Mouse (Mus musculus) monocyte, adult 2 months (primary cell): Measurements from ENCODE around the gene Ptprg.

Source experiments
- DNase-seq, 2 experiments: peaks; one replicate each; pipeline ENCODE4 v3.0.0; 2022; ENCODE audit warnings: low spot score in 2 of 2, low read depth in 1 of 2

Gene Ptprg

DNA sequence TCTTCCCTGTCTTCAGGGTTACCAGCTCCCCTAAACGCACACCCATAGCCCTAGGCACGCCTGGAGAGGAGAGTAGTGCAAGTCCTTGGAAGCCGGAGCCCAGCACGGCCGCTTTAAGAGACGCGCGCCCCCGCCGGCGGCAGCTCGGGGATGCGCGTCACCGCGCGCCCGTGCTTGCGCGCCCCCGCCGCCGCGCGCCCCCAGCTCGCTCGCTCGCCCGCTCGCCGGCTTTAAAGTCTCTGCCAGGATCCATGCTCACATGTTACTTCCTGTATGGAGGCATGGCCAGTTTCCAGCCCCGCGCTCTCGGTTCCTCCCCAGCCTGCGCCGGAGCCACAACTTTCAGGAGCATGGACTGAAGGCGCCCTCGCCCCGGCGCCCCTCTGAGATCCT is at the start of gene Ptprg:
Gene Ptprg, plus strand, starts transcription at position 260 of the 393 bp plus-strand sequence.
- no peak for DNase-seq

DNA sequence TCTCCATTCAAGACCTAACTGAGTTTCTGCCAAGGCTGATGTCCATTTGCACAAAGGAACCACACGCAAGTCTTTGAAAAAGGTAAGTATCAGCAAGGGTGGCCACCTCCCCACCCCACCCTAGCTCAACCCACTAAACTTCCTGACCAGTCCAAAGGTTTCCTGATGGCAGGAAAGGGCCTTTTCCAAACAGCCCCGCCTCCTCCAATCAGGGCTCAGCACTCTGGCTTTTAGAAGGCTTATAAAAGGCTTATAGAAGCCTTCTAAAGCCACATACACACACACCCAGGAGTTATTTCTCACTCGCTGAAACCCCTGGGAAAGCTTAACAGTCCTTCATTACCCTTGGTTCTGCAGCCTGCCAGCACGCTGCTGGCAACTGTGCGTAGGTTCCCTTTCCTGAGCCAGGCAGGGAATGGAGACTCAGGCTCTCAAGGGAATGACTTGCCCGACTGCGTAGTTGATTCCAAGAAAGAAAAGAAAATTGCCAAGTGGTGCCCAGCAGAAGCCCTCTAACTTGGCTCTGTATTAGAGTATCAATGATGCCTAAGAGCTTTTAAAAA is 49.4 kb upstream of the Ptprg start:
- no peak for DNase-seq

- no peak for DNase-seq
These were observed 43.2 kb upstream of the Ptprg start for GRCm38 (mm10) chr14:11510173-11510572.

DNA sequence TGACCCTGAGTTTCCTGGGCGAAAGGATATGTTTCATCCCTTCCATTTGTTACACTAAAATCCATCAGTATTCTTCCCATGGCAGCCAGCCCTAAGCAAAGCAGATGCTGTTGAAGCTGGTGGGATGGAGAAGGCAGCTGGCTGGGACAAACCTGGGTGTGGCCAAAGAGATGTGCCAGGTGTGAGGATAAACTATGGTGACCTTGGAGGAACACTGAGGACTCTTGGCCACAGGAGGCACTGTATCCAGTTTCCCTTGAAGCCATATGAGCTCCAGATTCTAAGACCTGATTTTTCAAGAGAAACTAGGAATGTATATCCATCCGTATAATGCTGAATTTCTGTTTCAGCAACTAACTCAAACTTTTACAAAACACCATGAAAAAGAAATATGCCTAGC is 34.2 kb upstream of the Ptprg start:
- DNase-seq: no peak

DNA sequence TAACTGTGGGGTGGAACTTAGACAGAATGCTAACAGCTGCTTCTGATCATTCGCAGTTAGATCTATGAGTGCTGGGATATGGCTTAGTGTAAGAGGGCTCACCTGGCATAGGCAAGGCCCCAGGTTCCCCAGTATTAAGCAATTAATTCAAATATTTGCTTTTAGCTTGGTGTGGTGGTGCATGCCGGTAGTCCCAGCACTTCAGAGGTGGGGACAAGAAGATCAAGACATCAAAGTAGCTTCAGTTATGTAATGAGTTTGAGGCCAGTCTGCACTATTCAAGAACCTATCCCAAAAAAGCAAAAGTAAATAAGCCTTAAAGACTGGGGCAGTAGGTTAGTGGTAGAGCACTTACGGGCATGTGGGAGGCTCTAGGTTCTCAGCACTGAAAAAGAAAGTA is 30.3 kb upstream of the Ptprg start:
- DNase-seq: no peak

DNA sequence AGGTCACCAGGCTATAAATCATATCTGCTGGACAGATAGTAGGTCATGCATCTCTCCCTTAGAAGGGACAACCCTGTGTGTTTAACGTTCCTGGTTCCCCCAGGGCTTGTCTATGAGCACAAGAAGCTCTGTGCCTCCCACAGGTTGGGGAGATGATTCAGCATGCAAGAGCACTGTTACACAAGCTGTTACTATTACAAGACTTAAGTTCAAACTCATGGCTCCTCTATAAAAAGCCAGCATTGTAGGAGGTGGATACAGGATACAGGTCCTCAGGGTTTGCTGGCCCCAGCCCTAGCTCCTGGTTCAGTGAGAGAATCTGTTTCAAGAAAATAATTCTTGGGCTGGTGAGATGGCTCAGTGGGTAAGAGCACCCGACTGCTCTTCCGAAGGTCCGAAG is 23.7 kb upstream of the Ptprg start:
- no peak for DNase-seq

GRCm38 (mm10) chr14:11534456-11534855 is 18.9 kb upstream of the Ptprg start:
- no peak for DNase-seq

GRCm38 (mm10) chr14:11536121-11536520 is 17.2 kb upstream of the Ptprg start:
- no peak for DNase-seq

DNA sequence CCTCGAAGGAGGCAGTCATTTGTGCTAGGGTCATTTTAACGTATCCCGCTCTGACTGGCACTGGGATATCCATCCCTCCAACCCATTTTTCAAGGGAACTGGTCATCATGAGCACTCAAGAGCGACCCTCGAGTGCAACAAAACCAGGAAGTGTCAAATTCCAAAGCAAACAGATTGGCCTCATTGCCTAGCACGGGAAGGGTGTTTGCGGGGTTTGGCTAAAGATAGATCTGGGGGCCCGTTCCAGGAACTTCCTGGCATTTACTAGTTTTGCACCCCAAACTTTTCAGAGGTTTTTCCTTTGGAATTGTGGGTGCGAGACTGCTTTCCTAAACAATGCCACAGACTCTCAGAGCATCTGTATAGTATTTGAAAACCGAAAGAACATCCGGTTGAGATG is 1.4 kb upstream of the Ptprg start:
- DNase-seq: no peak

DNA sequence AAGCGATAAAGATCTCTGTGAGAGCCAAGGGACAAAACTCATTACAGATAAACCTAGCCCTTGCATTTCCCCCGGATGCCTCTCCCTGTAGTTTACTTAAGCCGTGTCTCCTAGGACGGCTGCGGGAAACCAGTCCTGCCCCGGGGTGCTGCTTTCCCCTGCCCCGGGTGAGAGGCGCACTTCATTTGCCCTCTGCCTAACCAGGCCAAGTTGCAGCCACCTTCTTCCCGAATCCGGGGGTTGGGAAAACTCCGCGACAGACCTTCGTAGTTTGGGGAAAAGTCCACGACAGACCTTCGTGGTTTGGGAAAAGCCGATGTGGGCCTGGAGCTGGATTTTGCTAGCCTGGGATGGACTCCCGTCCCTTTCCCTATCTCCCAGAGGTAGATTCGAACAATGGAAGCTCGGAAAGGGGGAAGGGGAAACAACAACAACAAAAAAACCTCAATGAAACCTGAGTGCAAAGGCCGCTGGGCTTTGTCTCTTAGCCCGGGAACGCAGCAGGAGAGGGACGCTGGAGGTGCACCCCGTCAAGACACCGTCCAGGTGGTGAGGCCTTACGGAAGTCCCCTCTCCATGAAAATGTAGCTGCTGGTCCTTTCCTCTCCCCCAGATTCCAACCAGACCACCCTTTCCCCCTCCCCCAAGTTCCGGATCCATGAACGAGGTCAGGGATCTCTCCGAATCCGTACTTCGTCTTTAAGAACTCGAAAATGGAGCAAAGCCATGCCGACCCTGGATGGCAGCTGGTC is 635 bp upstream of the Ptprg start:
- no peak for DNase-seq

DNA sequence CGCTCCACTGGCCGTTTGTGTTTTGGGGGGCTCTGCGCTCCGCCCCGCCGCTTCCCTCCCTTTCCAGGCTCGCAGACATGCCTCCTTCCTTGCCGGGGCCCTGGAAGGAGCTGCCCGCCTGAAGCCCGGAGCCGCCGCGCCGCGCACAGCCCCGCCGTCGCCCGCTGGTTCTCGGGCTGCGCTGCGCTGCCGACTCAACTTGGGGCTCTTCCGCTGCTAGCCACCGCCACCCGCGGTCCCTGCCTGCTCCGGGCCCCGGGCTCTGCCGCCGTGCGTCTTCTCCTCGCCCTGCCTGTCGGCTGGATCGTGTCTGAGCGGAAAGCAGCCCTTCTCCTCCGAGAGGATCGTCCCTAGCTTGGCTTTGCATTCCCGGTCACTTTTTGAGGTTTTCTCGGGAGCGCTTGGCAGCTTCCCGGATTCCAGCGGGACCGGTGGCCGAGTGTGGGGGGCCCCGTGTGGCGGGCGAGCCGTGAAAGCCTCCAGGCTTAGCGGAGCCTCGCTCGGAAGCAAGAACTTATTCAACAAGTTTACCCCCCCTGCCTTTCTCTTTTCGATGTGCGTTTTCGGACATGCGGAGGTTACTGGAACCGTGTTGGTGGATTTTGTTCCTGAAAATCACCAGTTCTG is 460 bp downstream of the Ptprg start:
- no peak for DNase-seq

DNA sequence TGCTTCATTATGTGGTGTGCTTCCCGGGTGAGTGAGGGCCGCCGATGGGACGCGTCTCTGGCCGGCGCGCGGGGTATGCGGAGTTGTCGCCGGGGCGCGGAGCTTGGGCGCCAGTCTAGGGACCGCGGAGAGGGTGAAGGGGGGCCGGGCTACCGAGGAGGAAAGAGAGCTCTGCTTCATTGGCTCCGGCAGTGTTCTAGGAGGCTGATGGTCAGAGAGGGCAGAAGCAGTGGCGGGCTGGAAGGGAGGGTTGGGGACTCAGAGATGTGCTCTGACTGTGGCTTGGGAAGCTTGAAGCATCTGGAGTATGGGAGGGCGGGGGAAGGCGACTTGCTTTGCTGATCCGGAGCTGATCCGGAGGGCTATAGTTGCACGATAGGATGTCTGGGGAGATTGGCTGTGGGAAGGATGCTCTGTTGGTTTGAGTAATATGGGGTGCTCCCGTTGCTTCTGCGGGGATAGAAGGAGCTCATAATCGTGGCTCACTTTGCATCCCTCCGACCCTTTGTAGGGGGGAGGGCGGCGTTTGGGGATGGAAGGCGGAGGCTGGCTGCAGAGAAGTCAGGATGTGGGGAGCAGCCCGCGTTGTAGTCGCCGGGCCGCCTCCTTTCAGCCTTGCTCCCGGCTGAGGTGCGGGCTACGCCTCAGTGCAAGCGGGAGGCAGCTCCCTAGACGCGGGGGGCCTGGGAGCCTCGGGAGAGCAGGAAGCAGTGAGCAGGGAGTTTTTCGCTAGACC is 1.1 kb downstream of the Ptprg start:
- DNase-seq: no peak

DNA sequence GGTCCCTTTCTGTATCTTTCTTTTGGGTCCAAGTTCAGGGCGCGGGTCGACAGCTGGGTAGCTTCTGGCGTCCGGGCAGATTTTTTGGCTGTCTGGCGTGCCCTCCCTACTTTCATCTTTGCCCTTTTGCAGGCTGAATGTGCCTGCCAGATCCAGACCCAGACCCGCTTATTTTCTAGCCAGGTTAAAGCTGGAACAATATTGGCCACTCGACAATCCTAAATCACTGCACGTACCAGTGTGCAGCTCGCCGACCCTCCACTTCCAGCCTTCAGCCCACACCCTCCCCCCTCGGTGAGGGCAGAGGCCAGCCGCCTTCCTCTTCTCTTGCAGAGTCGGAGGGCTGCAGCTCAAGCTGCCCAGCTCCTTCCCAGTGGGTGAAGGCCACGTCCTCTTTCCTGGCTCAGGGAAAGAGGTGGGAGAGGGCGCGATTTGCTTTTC is 1.7 kb downstream of the Ptprg start:
- DNase-seq: no peak

DNA sequence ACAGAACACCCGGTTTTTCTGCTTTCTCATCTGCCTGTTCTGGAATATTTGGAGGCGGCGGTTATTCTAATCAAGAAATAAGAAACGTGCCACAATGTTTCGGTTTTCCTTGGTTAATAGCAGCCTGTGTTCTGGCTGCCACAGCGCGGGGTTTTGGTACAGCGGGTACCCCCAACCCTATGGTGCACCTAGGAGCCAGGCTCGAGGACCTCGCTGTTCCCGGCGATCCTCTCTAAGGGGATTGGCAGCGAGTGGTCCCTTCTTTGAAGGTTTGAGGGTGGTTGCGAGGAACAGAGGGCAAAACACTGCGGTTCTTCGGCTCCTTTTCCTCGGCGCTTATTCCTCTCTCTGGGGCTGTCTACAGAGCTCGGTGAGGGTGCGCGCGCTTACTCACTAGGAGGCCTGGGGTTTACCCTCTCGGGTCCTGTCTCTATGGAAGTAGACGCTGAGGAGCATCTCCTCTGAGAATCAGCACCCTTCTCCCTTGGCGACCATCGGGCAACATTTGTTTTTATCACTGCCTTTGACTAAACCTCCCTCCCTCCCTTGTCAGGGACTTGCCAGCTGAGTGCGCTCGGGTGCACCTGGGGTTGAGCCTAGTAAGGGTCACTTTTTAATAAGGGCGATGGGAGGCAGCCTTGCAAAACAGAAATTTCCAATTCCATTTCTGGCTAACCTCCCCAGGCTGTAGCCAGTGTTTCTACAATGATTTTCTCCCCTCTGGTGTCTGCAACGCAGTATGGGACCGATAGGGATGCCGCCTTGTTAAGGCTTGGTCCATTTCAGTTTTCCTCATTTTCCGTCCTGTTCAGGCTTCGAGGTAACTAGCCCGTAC is 2.4 kb downstream of the Ptprg start:
- no peak for DNase-seq

- DNase-seq: no peak
These were observed 3.2 kb downstream of the Ptprg start for GRCm38 (mm10) chr14:11556356-11557130.

DNA sequence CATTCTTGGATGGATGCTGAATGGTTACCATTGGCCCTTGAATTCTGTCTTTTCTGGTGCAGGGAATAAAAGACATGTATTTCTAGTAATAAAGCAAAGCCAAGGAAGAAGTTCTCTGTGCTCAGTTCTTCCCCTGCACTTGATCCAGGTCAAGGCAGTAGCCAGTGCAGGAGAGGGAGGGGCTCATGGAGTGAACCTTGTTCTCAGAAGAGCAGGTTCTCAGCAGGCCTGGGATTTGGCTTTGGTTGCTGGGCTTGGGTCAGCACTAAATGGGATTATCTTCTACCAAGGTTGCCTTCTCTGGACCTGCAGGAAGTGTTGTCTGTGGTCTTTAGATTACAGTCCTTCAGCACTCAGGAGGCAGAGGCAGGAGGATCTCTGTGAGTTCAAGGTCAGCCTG is 5.2 kb downstream of the Ptprg start:
- no peak for DNase-seq

- no peak for DNase-seq
These were observed 7.4 kb downstream of the Ptprg start for GRCm38 (mm10) chr14:11560641-11561232.

- no peak for DNase-seq
These were observed 8.1 kb downstream of the Ptprg start for GRCm38 (mm10) chr14:11561397-11561796.

DNA sequence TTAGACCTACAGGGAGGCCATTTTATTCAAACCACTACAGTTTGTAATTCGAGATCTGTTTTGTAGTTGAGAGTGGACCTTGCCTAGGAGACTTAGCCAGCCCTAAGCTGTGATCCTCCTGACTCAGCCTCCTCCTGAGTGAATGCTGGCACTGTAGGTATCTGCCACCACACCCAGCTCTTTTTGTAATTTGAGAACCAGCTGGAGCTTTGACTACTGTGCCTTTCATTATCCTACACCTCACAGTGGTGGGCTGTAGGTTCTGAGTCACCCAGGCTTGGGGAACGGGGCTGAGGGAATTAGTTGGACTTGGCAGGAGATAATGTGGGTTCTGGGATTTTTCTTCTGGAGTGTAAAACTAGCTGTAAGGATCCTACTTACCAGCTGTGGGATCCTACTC is 9.5 kb downstream of the Ptprg start:
- no peak for DNase-seq

DNA sequence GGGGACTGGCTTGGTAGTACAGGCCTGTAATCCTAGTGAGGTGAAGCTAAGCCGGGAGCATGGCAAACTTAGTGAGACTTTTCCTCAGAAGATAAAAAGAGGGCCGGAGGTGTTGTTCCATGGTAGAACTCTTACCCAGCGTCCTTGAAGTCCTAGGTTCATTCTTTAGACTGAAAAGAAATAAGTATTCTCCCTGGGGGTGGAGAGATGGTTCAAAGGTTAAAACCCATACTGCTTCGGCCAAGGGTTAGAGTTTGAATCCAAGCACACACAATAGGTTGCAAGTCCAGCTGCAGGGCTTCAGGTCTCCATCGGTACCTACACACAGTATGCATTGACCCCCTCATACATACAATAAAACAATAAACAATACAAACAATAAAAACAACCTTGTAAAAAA is 10.3 kb downstream of the Ptprg start:
- DNase-seq: no peak
